ENCODE assay signal across 15 mouse cellular contexts in the genomic region with DNA sequence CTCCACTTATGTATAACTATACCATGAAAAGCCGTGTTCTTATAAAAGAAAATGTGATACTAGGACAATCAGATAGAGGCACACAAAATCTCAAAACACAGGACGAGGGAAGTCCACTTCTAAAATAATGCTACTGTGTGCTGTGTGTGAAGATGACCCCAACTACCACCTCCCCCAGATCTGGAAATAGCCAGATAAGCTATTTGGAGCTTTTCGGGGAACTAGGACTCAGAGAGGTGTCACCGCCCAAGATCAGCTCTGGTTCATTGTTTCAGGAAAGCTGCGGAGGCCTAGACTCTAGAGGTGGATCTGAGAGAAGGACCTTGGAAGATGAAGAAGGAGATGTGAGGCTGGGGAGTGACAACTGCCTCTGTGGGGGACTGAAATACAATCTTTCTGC. TPM values are rescaled to one million over a fixed set of nuclear protein-coding genes. Genes with fewer than 3 reads are reported as not detected.
A peak's percentile ranks its signal among the peaks of the same experiment; 100 is the strongest.
DNase-seq lines count a peak whose midpoint lies in the region; ATAC-seq and TF ChIP-seq lines count a peak whose summit lies in the region.
"Had no signal": no experiment of that assay in that cellular context is flagged by ENCODE, and none has a peak within 500 bp of the region (broad histone marks: within the 10 kb centered on the region; RNA-seq: fewer than 3 reads in every experiment).

No protein-coding gene starts in this region.

- WGBS in midbrain, embryonic 11.5 days = 87% methylated on average over 5 of the region's 5 CpGs
- WGBS in midbrain, embryonic 14.5 days = 90% methylated on average over 5 of the region's 5 CpGs
- WGBS in liver, embryonic 11.5 days = 46% methylated on average over 5 of the region's 5 CpGs
- WGBS in stomach, embryonic 16.5 days = 88% methylated on average over 5 of the region's 5 CpGs

- no peak overlapping the region for H3K4me2 ChIP-seq in midbrain, embryonic 11.5 days
- H3K4me2 ChIP-seq in midbrain, embryonic 14.5 days (ENCODE audit: low read length) = no peak overlapping the region
- peak overlapping the region; percentile 27 for H3K4me2 ChIP-seq in liver, embryonic 11.5 days
- H3K4me2 ChIP-seq in stomach, embryonic 16.5 days (ENCODE audit: low read depth, low read length) = no peak overlapping the region
- H3K4me2 ChIP-seq: forebrain, embryonic 15.5 days; stomach, embryonic 15.5 days had no signal

- H3K27ac ChIP-seq in gastrocnemius, adult 2 months = peak overlapping the region; percentile 89
- no peak overlapping the region for H3K27ac ChIP-seq in midbrain, embryonic 11.5 days (ENCODE audit: low read depth, low read length)
- H3K27ac ChIP-seq in midbrain, embryonic 14.5 days (replicated peaks; ENCODE audit: low read depth, low read length) = no peak overlapping the region
- peak overlapping the region; percentile 33 for H3K27ac ChIP-seq in liver, embryonic 11.5 days (ENCODE audit: low read depth, low read length)
- H3K27ac ChIP-seq in stomach, embryonic 16.5 days (ENCODE audit: low read length) = peak overlapping the region; percentile 12
- H3K27ac ChIP-seq: forebrain, embryonic 15.5 days; midbrain, embryonic 10.5 days had no signal

- H3K27me3 ChIP-seq in midbrain, embryonic 11.5 days (ENCODE audit: control insufficient read depth, insufficient read depth, low read length) = no peaks in the 10 kb centered on the region
- no peaks in the 10 kb centered on the region for H3K27me3 ChIP-seq in midbrain, embryonic 14.5 days (ENCODE audit: control insufficient read depth, insufficient read depth, low read length)
- no peaks in the 10 kb centered on the region for H3K27me3 ChIP-seq in liver, embryonic 11.5 days (replicated peaks; ENCODE audit: control insufficient read depth, insufficient read depth, low read length)
- no peaks in the 10 kb centered on the region for H3K27me3 ChIP-seq in stomach, embryonic 16.5 days (ENCODE audit: control insufficient read depth, insufficient read depth, low read length)
- H3K27me3 ChIP-seq: forebrain, embryonic 15.5 days; stomach, embryonic 15.5 days had no signal

- intact Hi-C loops in gastrocnemius, adult 2 months (cut with DNase I) = no loop called here

- H3K9me3 ChIP-seq in midbrain, embryonic 11.5 days (ENCODE audit: control insufficient read depth, low read length) = no peaks in the 10 kb centered on the region
- H3K9me3 ChIP-seq in midbrain, embryonic 14.5 days (ENCODE audit: control insufficient read depth, low read length) = no peaks in the 10 kb centered on the region
- no peaks in the 10 kb centered on the region for H3K9me3 ChIP-seq in liver, embryonic 11.5 days (ENCODE audit: control insufficient read depth, low read length)
- no peaks in the 10 kb centered on the region for H3K9me3 ChIP-seq in stomach, embryonic 16.5 days (replicated peaks; ENCODE audit: control insufficient read depth, low read length)
- H3K9me3 ChIP-seq: forebrain, embryonic 15.5 days; midbrain, embryonic 10.5 days; stomach, embryonic 15.5 days had no signal

- H3K36me3 ChIP-seq in midbrain, embryonic 11.5 days (ENCODE audit: control insufficient read depth, insufficient read depth, low read length) = no peaks in the 10 kb centered on the region
- no peaks in the 10 kb centered on the region for H3K36me3 ChIP-seq in midbrain, embryonic 14.5 days (ENCODE audit: control insufficient read depth, insufficient read depth, low read length)
- no peaks in the 10 kb centered on the region for H3K36me3 ChIP-seq in liver, embryonic 11.5 days (ENCODE audit: control insufficient read depth, insufficient read depth, low read length)
- no peaks in the 10 kb centered on the region for H3K36me3 ChIP-seq in stomach, embryonic 16.5 days (ENCODE audit: control insufficient read depth, insufficient read depth, low read length)
- H3K36me3 ChIP-seq: forebrain, embryonic 15.5 days; midbrain, embryonic 10.5 days; stomach, embryonic 15.5 days had no signal

- DNase-seq in gastrocnemius, adult 2 months = no peak
- DNase-seq in gastrocnemius, postnatal 4 days (ENCODE audit: low spot score in 2 of 2) = no peak
- peak; percentile 14 for DNase-seq in midbrain, embryonic 11.5 days (ENCODE audit: low spot score, missing footprints)
- no peak for DNase-seq in midbrain, embryonic 14.5 days
- DNase-seq in liver, embryonic 11.5 days (ENCODE audit: low spot score) = no peak
- DNase-seq in kidney, adult 9 months = no peak
- DNase-seq in layer of hippocampus, adult 18-20 months (ENCODE audit: low spot score in 2 of 2) = no peak
- DNase-seq: cerebellum, adult 9-11 months; retina, postnatal 1 day; thymus, postnatal 36 days had no signal

- no peak for ATAC-seq in midbrain, embryonic 11.5 days (ENCODE audit: low FRiP score)
- ATAC-seq in midbrain, embryonic 14.5 days (ENCODE audit: low FRiP score, low TSS enrichment) = no peak
- peak; percentile 59 for ATAC-seq in liver, embryonic 11.5 days (replicated peaks; ENCODE audit: low FRiP score)
- ATAC-seq in stomach, embryonic 16.5 days (ENCODE audit: insufficient read depth, low FRiP score) = no peak
- ATAC-seq: forebrain, embryonic 15.5 days had no signal

- no peak overlapping the region for H3K4me3 ChIP-seq in gastrocnemius, adult 2 months
- no peak overlapping the region for H3K4me3 ChIP-seq in midbrain, embryonic 11.5 days (ENCODE audit: low read depth, low read length)
- H3K4me3 ChIP-seq in midbrain, embryonic 14.5 days (replicated peaks; ENCODE audit: low read depth, low read length) = no peak overlapping the region
- H3K4me3 ChIP-seq in liver, embryonic 11.5 days (ENCODE audit: low read depth, low read length) = no peak overlapping the region
- no peak overlapping the region for H3K4me3 ChIP-seq in stomach, embryonic 16.5 days (replicated peaks; ENCODE audit: low read length)
- H3K4me3 ChIP-seq: forebrain, embryonic 15.5 days; left cerebral cortex, adult 2 months; midbrain, embryonic 10.5 days; stomach, embryonic 15.5 days had no signal

- no peaks in the 10 kb centered on the region for H3K4me1 ChIP-seq in midbrain, embryonic 11.5 days (ENCODE audit: control insufficient read depth, insufficient read depth, low read length)
- H3K4me1 ChIP-seq in midbrain, embryonic 14.5 days (ENCODE audit: control insufficient read depth, insufficient read depth, low read length) = no peaks in the 10 kb centered on the region
- peaks cover 28% of the 10 kb centered on the region for H3K4me1 ChIP-seq in liver, embryonic 11.5 days (replicated peaks; ENCODE audit: control insufficient read depth, insufficient read depth, low read length)
- peaks cover 20% of the 10 kb centered on the region for H3K4me1 ChIP-seq in stomach, embryonic 16.5 days (ENCODE audit: control insufficient read depth, insufficient read depth, low read length)
- H3K4me1 ChIP-seq: forebrain, embryonic 15.5 days had no signal

- TF ChIP-seq CTCF in gastrocnemius, adult 2 months (IDR thresholded peaks at IDR 0.05) = no peak

- H3K9ac ChIP-seq in midbrain, embryonic 11.5 days (ENCODE audit: low read length) = no peak overlapping the region
- H3K9ac ChIP-seq in midbrain, embryonic 14.5 days (replicated peaks; ENCODE audit: low read length) = no peak overlapping the region
- H3K9ac ChIP-seq in liver, embryonic 11.5 days (ENCODE audit: low read depth, low read length) = peak overlapping the region; percentile 11
- H3K9ac ChIP-seq in stomach, embryonic 16.5 days (ENCODE audit: low read length) = no peak overlapping the region
- H3K9ac ChIP-seq: forebrain, embryonic 15.5 days; stomach, embryonic 15.5 days had no signal

RNA-seq across cellular contexts. Expression of a gene that starts 26.6 kb away (rescaled TPM):
- 10 to 100 TPM; 40.3 to 60.3 TPM for total RNA-seq in gastrocnemius, adult 2 months (2021)
- 100 to 1,000 TPM; 150 to 167 TPM for total RNA-seq in gastrocnemius, postnatal 4 days (2021)
- 129 and 130 TPM in 2 replicates for polyA plus RNA-seq in midbrain, embryonic 11.5 days (2014; fragmentation: Nextera tagmentation; extraction: Ambion mirVana)
- 117 and 129 TPM in 2 replicates for polyA plus RNA-seq in midbrain, embryonic 14.5 days (2014; fragmentation: Nextera tagmentation; extraction: Ambion mirVana)
- 89.5 and 96.1 TPM in 2 replicates for polyA plus RNA-seq in liver, embryonic 11.5 days (2014; fragmentation: Nextera tagmentation; extraction: Ambion mirVana)
- 111 and 116 TPM in 2 replicates for polyA plus RNA-seq in stomach, embryonic 16.5 days (2015; fragmentation: Nextera tagmentation; extraction: Ambion mirVana)
- 100 to 1,000 TPM; 120 to 129 TPM for total RNA-seq in layer of hippocampus, adult 18-20 months (2021)

RNA-seq across cellular contexts. Expression of a gene that starts 27.2 kb away (rescaled TPM):
- 10 to 100 TPM; 73.0 to 89.6 TPM for total RNA-seq in gastrocnemius, adult 2 months (2021)
- total RNA-seq in gastrocnemius, postnatal 4 days (2021) = 10 to 100 TPM; 33.6 to 42.9 TPM
- polyA plus RNA-seq in midbrain, embryonic 11.5 days (2014; fragmentation: Nextera tagmentation; extraction: Ambion mirVana) = 30.2 TPM in 2 replicates
- polyA plus RNA-seq in midbrain, embryonic 14.5 days (2014; fragmentation: Nextera tagmentation; extraction: Ambion mirVana) = 44.2 and 45.8 TPM in 2 replicates
- 18.6 and 22.7 TPM in 2 replicates for polyA plus RNA-seq in liver, embryonic 11.5 days (2014; fragmentation: Nextera tagmentation; extraction: Ambion mirVana)
- 18.3 and 20.4 TPM in 2 replicates for polyA plus RNA-seq in stomach, embryonic 16.5 days (2015; fragmentation: Nextera tagmentation; extraction: Ambion mirVana)
- total RNA-seq in layer of hippocampus, adult 18-20 months (2021) = 10 to 100 TPM; 24.8 to 28.2 TPM

Comparison
In these comparisons a context has a peak if more than half of its experiments do, and no peak if none do; other contexts are left out.
1. H3K27ac ChIP-seq: peak in gastrocnemius, adult 2 months (single experiment), liver, embryonic 11.5 days (single experiment) and stomach, embryonic 16.5 days (single experiment); none in midbrain, embryonic 11.5 days (single experiment) and midbrain, embryonic 14.5 days (single experiment).